In genomic region chr12:82367345-82367744, GRCm38 (mm10) we compare ENCODE assay signal across 14 mouse cellular contexts.
DNase-seq lines count a peak whose midpoint lies in the region; ATAC-seq lines count a peak whose summit lies in the region.
"Had no signal": no experiment of that assay in that cellular context is flagged by ENCODE, and none has a peak within 500 bp of the region (broad histone marks: within the 10 kb centered on the region; RNA-seq: fewer than 3 reads in every experiment).

No protein-coding gene starts in this region.

- H3K9me3 ChIP-seq in midbrain, embryonic 11.5 days (ENCODE audit: control insufficient read depth, low read length): no peaks in the 10 kb centered on the region
- no peaks in the 10 kb centered on the region for H3K9me3 ChIP-seq in midbrain, embryonic 14.5 days (ENCODE audit: control insufficient read depth, low read length)
- H3K9me3 ChIP-seq: embryonic facial prominence, embryonic 10.5 days; embryonic facial prominence, embryonic 12.5 days; forebrain, embryonic 13.5 days; forebrain, embryonic 15.5 days had no signal

- 85% methylated on average over 2 of the region's 2 CpGs for WGBS in midbrain, embryonic 11.5 days
- 92% methylated on average over 2 of the region's 2 CpGs for WGBS in midbrain, embryonic 14.5 days

- 0 out of 2 replicates have a peak, but pooled peaks cover 3% of the 10 kb centered on the region for H3K36me3 ChIP-seq in midbrain, embryonic 11.5 days (ENCODE audit: control insufficient read depth, insufficient read depth, low read length)
- H3K36me3 ChIP-seq in midbrain, embryonic 14.5 days (ENCODE audit: control insufficient read depth, insufficient read depth, low read length): no peaks in the 10 kb centered on the region
- H3K36me3 ChIP-seq: forebrain, embryonic 15.5 days had no signal

- H3K27ac ChIP-seq in midbrain, embryonic 11.5 days (ENCODE audit: low read depth, low read length): no peak overlapping the region
- H3K27ac ChIP-seq in midbrain, embryonic 14.5 days (replicated peaks; ENCODE audit: low read depth, low read length): no peak overlapping the region
- H3K27ac ChIP-seq: embryonic facial prominence, embryonic 10.5 days; embryonic facial prominence, embryonic 12.5 days; forebrain, embryonic 13.5 days; forebrain, embryonic 15.5 days had no signal

- DNase-seq in frontal cortex, postnatal 25 days (ENCODE audit: low spot score in 2 of 2): no peak
- DNase-seq in midbrain, embryonic 11.5 days (ENCODE audit: low spot score, missing footprints): peak; percentile 49
- no peak for DNase-seq in midbrain, embryonic 14.5 days
- peak; percentile 74 for DNase-seq in telencephalon, adult 2 months (ENCODE audit: low read depth, low spot score)
- no peak for DNase-seq in urinary bladder, postnatal 10 days (ENCODE audit: low spot score)
- DNase-seq: adrenal gland, adult 2 months; adrenal gland, postnatal 10 days; adrenal gland, postnatal 25 days; forebrain, postnatal 0 days had no signal

- no peak overlapping the region for H3K9ac ChIP-seq in midbrain, embryonic 11.5 days (ENCODE audit: low read length)
- no peak overlapping the region for H3K9ac ChIP-seq in midbrain, embryonic 14.5 days (replicated peaks; ENCODE audit: low read length)
- H3K9ac ChIP-seq: embryonic facial prominence, embryonic 12.5 days; forebrain, embryonic 13.5 days; forebrain, embryonic 15.5 days; forebrain, postnatal 0 days had no signal

- H3K4me3 ChIP-seq in midbrain, embryonic 11.5 days (ENCODE audit: low read depth, low read length): no peak overlapping the region
- H3K4me3 ChIP-seq in midbrain, embryonic 14.5 days (replicated peaks; ENCODE audit: low read depth, low read length): no peak overlapping the region
- H3K4me3 ChIP-seq: embryonic facial prominence, embryonic 10.5 days; embryonic facial prominence, embryonic 12.5 days; forebrain, embryonic 13.5 days; forebrain, embryonic 15.5 days had no signal

- ATAC-seq in frontal cortex, adult (ENCODE audit: low TSS enrichment): peak; percentile 58
- ATAC-seq in midbrain, embryonic 11.5 days (ENCODE audit: low FRiP score): no peak
- ATAC-seq in midbrain, embryonic 14.5 days (ENCODE audit: low FRiP score, low TSS enrichment): no peak
- ATAC-seq: forebrain, embryonic 13.5 days; forebrain, embryonic 15.5 days; forebrain, postnatal 0 days had no signal

- H3K4me1 ChIP-seq in midbrain, embryonic 11.5 days (ENCODE audit: control insufficient read depth, insufficient read depth, low read length): peaks cover 25% of the 10 kb centered on the region
- H3K4me1 ChIP-seq in midbrain, embryonic 14.5 days (ENCODE audit: control insufficient read depth, insufficient read depth, low read length): peaks cover 14% of the 10 kb centered on the region
- H3K4me1 ChIP-seq: embryonic facial prominence, embryonic 12.5 days had no signal

- H3K4me2 ChIP-seq in midbrain, embryonic 11.5 days: no peak overlapping the region
- H3K4me2 ChIP-seq in midbrain, embryonic 14.5 days (ENCODE audit: low read length): no peak overlapping the region
- H3K4me2 ChIP-seq: embryonic facial prominence, embryonic 12.5 days; forebrain, embryonic 13.5 days; forebrain, embryonic 15.5 days had no signal

- H3K27me3 ChIP-seq in midbrain, embryonic 11.5 days (ENCODE audit: control insufficient read depth, insufficient read depth, low read length): no peaks in the 10 kb centered on the region
- no peaks in the 10 kb centered on the region for H3K27me3 ChIP-seq in midbrain, embryonic 14.5 days (ENCODE audit: control insufficient read depth, insufficient read depth, low read length)
- H3K27me3 ChIP-seq: embryonic facial prominence, embryonic 12.5 days; forebrain, embryonic 13.5 days; forebrain, embryonic 15.5 days had no signal

Comparison
In these comparisons a context has a peak if more than half of its experiments do, and no peak if none do; other contexts are left out.
1. DNase-seq: peak in midbrain, embryonic 11.5 days (single experiment) and telencephalon, adult 2 months (single experiment); none in frontal cortex, postnatal 25 days (0 of 2), midbrain, embryonic 14.5 days (single experiment) and urinary bladder, postnatal 10 days (single experiment).